Mouse (Mus musculus) spleen, adult 12 weeks (tissue): ENCODE data around the gene Gm37419.
A peak's percentile ranks its signal among the peaks of the same experiment; 100 is the strongest.

ENCODE experiments used
- DNase-seq: peaks from one replicate; pipeline ENCODE4 v3.0.0; 2022; ENCODE audit warnings: low spot score

Gm37419 gene

GRCm38 (mm10) chr16:23988466-23989208, at the start of gene Gm37419, which contains the start of gene Bcl6:
Gm37419 (plus strand) TSS chr16:23988482.
Bcl6 (minus strand) TSS chr16:23988852.
- DNase-seq, result peak; percentile 82

GRCm38 (mm10) chr16:23944801-23945200, 43.5 kb upstream of the Gm37419 start:
- no peak for DNase-seq

GRCm38 (mm10) chr16:23947654-23948053, 40.6 kb upstream of the Gm37419 start:
- DNase-seq, result no peak

- no peak for DNase-seq
Measured at GRCm38 (mm10) chr16:23952101-23952727, 36.1 kb upstream of the Gm37419 start.

- DNase-seq, result no peak
Measured at GRCm38 (mm10) chr16:23953189-23953958, 34.9 kb upstream of the Gm37419 start.

GRCm38 (mm10) chr16:23953959-23954260, 34.4 kb upstream of the Gm37419 start:
- no peak for DNase-seq

- no peak for DNase-seq
Measured at GRCm38 (mm10) chr16:23958938-23959337, 29.3 kb upstream of the Gm37419 start.

- DNase-seq, result no peak
Measured at GRCm38 (mm10) chr16:23962401-23962800, 25.9 kb upstream of the Gm37419 start.

GRCm38 (mm10) chr16:23963896-23964668, 24.2 kb upstream of the Gm37419 start:
- no peak for DNase-seq

- no peak for DNase-seq
Measured at GRCm38 (mm10) chr16:23964706-23965367, 23.4 kb upstream of the Gm37419 start.

- DNase-seq, result no peak
Measured at GRCm38 (mm10) chr16:23966066-23966465, 22.2 kb upstream of the Gm37419 start.

GRCm38 (mm10) chr16:23967301-23967700, 21.0 kb upstream of the Gm37419 start:
- no peak for DNase-seq

- DNase-seq, result no peak
Measured at GRCm38 (mm10) chr16:23968888-23969287, 19.4 kb upstream of the Gm37419 start.

GRCm38 (mm10) chr16:23969919-23970318, 18.4 kb upstream of the Gm37419 start:
- no peak for DNase-seq

- no peak for DNase-seq
Measured at GRCm38 (mm10) chr16:23972126-23972740, 16.0 kb upstream of the Gm37419 start.

GRCm38 (mm10) chr16:23972901-23973300, 15.4 kb upstream of the Gm37419 start:
- DNase-seq, result no peak

GRCm38 (mm10) chr16:23973635-23974367, 14.5 kb upstream of the Gm37419 start:
- DNase-seq, result no peak

- DNase-seq, result no peak
Measured at GRCm38 (mm10) chr16:23976196-23976595, 12.1 kb upstream of the Gm37419 start.

GRCm38 (mm10) chr16:23977732-23978131, 10.6 kb upstream of the Gm37419 start:
- no peak for DNase-seq

- no peak for DNase-seq
Measured at GRCm38 (mm10) chr16:23978495-23978894, 9.8 kb upstream of the Gm37419 start.
